Mouse (Mus musculus) MEL (cell line): ENCODE data around the gene H60c. TPM values are rescaled to one million over a fixed set of nuclear protein-coding genes. Genes with fewer than 3 reads are reported as not detected.
A peak's percentile ranks its signal among the peaks of the same experiment; 100 is the strongest.
"Not testable (repeated sequence)": the region's sequence is repeated elsewhere in the genome, so short reads cannot be mapped to it uniquely, and the experiment has no call there.

Experiments
- DNase-seq: peaks from one replicate; pipeline ENCODE4 v3.0.0; 2011; ENCODE audit warnings: low read depth, low spot score
- H3K27ac ChIP-seq: 2 replicates; pipeline ENCODE4 v1.5.1; 2012; ENCODE audit warnings: low read depth, mild to moderate bottlenecking, control low read depth, low read length, moderate library complexity; ENCODE audit not compliant: control insufficient read depth
- H3K27me3 ChIP-seq, 2 experiments: fragments of 150-350 bp in 1 of 2; sonication (generic) in 1 of 2; 2 replicates each; pipeline ENCODE4 v1.6.1; 2012; ENCODE audit warnings: low read length in 2 of 2, mild to moderate bottlenecking in 2 of 2, improper control_type of control experiment in 1 of 2, moderate library complexity in 1 of 2; ENCODE audit not compliant: insufficient read depth in 2 of 2, control insufficient read depth in 1 of 2
- H3K36me3 ChIP-seq, 2 experiments: 2 replicates each; pipeline ENCODE4 v1.6.1; 2012 to 2014; ENCODE audit warnings: low read length in 2 of 2, improper control_type of control experiment in 1 of 2, inconsistent platforms in 1 of 2, mild to moderate bottlenecking in 1 of 2; ENCODE audit not compliant: insufficient read depth in 2 of 2, control insufficient read depth in 1 of 2
- H3K4me1 ChIP-seq, 2 experiments: fragments of 150-350 bp in 1 of 2; sonication (generic) in 1 of 2; 2 replicates each; pipeline ENCODE4 v1.6.1; 2012; ENCODE audit warnings: low read length in 2 of 2, improper control_type of control experiment in 1 of 2, mild to moderate bottlenecking in 1 of 2; ENCODE audit not compliant: insufficient read depth in 2 of 2, control insufficient read depth in 1 of 2
- H3K4me3 ChIP-seq, 2 experiments: fragments of 150-350 bp in 1 of 2; sonication (generic) in 1 of 2; 2 replicates each; pipeline ENCODE4 v1.5.1; 2012; ENCODE audit warnings: low read depth in 2 of 2, low read length in 2 of 2, mild to moderate bottlenecking in 2 of 2, moderate library complexity in 2 of 2, control low read depth in 1 of 2, improper control_type of control experiment in 1 of 2; ENCODE audit not compliant: control insufficient read depth in 1 of 2, insufficient read depth in 1 of 2
- H3K79me2 ChIP-seq: 2 replicates; pipeline ENCODE4 v1.6.1; 2012; ENCODE audit warnings: mild to moderate bottlenecking, low read length, moderate library complexity; ENCODE audit not compliant: control insufficient read depth, poor library complexity, insufficient read depth
- H3K9ac ChIP-seq: 2 replicates; pipeline ENCODE4 v1.6.1; 2012; ENCODE audit warnings: low read depth, mild to moderate bottlenecking, control low read depth, low read length, moderate library complexity; ENCODE audit not compliant: control insufficient read depth, poor library complexity, severe bottlenecking
- H3K9me3 ChIP-seq: fragments of 150-350 bp; sonication (generic); replicated peaks from 2 replicates; pipeline ENCODE4 v1.6.1; 2012; ENCODE audit warnings: mild to moderate bottlenecking, low read length, improper control_type of control experiment, moderate library complexity; ENCODE audit not compliant: insufficient read depth
- CTCF ChIP-seq, 3 experiments: IDR thresholded peaks in 2 of 3; conservative IDR thresholded peaks in 1 of 3; 2 replicates each; pipeline ENCODE4 v1.5.1; 2011 to 2012; ENCODE audit warnings: low read length in 3 of 3, low read depth in 2 of 3, mild to moderate bottlenecking in 2 of 3, improper control_type of control experiment in 1 of 3, inconsistent platforms in 1 of 3, mixed read lengths in 1 of 3, moderate library complexity in 1 of 3; ENCODE audit not compliant: control insufficient read depth in 1 of 3, insufficient read depth in 1 of 3, poor library complexity in 1 of 3, severe bottlenecking in 1 of 3
- ETS1 ChIP-seq: IDR thresholded peaks from 2 replicates; pipeline ENCODE4 v1.6.1; 2012; ENCODE audit warnings: low read depth, mild to moderate bottlenecking, inconsistent platforms, low read length, improper control_type of control experiment, moderate library complexity
- GATA1 ChIP-seq: IDR thresholded peaks from 2 replicates; pipeline ENCODE4 v1.6.1; 2011; ENCODE audit warnings: low read depth, low read length, improper control_type of control experiment
- HCFC1 ChIP-seq: IDR thresholded peaks from 2 replicates; pipeline ENCODE4 v1.6.1; 2012; ENCODE audit warnings: low read depth, mild to moderate bottlenecking, inconsistent platforms, low read length, improper control_type of control experiment, moderate library complexity
- JUND ChIP-seq: IDR thresholded peaks from 2 replicates; pipeline ENCODE4 v1.6.1; 2011; ENCODE audit warnings: low read depth, mild to moderate bottlenecking, improper control_type of control experiment, low read length
- KAT2A ChIP-seq: conservative IDR thresholded peaks from 2 replicates; pipeline ENCODE4 v1.6.1; 2012; ENCODE audit warnings: low read depth, low read length, improper control_type of control experiment, inconsistent platforms
- MAX ChIP-seq: IDR thresholded peaks from 2 replicates; pipeline ENCODE4 v1.6.1; 2011; ENCODE audit warnings: low read length, improper control_type of control experiment
- MAZ ChIP-seq: IDR thresholded peaks from 2 replicates; pipeline ENCODE4 v1.6.1; 2012; ENCODE audit warnings: low read depth, mild to moderate bottlenecking, inconsistent platforms, low read length, improper control_type of control experiment
- MEF2A ChIP-seq: IDR thresholded peaks from 2 replicates; pipeline ENCODE4 v1.6.1; 2014; ENCODE audit warnings: low read depth, mild to moderate bottlenecking, inconsistent platforms, low read length, improper control_type of control experiment; ENCODE audit not compliant: poor library complexity, insufficient replicate concordance, severe bottlenecking; ENCODE audit errors: extremely low read depth
- NELFE ChIP-seq: IDR thresholded peaks from 2 replicates; pipeline ENCODE4 v1.6.1; 2011; ENCODE audit warnings: low read depth, low read length, improper control_type of control experiment
- POLR2A ChIP-seq, 2 experiments: IDR thresholded peaks; 2 replicates each; pipeline ENCODE4 v1.6.1; 2011 to 2012; ENCODE audit warnings: low read length in 2 of 2, mild to moderate bottlenecking in 2 of 2, control low read depth in 1 of 2, improper control_type of control experiment in 1 of 2, low read depth in 1 of 2, moderate library complexity in 1 of 2; ENCODE audit not compliant: control insufficient read depth in 1 of 2, insufficient read depth in 1 of 2, poor library complexity in 1 of 2
- POLR2AphosphoS5 ChIP-seq: IDR thresholded peaks from 2 replicates; pipeline ENCODE4 v1.6.1; 2012; ENCODE audit warnings: low read depth, borderline replicate concordance, mild to moderate bottlenecking, inconsistent platforms, low read length, moderate library complexity, mixed read lengths
- RAD21 ChIP-seq: IDR thresholded peaks from 2 replicates; pipeline ENCODE4 v1.6.1; 2011; ENCODE audit warnings: mild to moderate bottlenecking, low read depth, low read length, improper control_type of control experiment
- SMC3 ChIP-seq: IDR thresholded peaks from 2 replicates; pipeline ENCODE4 v1.6.1; 2011; ENCODE audit warnings: low read depth, low read length, improper control_type of control experiment
- TAL1 ChIP-seq: IDR thresholded peaks from 2 replicates; pipeline ENCODE4 v1.6.1; 2012; ENCODE audit warnings: mild to moderate bottlenecking, inconsistent platforms, low read length, moderate library complexity, mixed read lengths
- TBP ChIP-seq: IDR thresholded peaks from 2 replicates; pipeline ENCODE4 v1.8.0; 2011; ENCODE audit warnings: low read depth, low read length, improper control_type of control experiment
- UBTF ChIP-seq: IDR thresholded peaks from 2 replicates; pipeline ENCODE4 v1.6.1; 2012; ENCODE audit warnings: low read depth, mild to moderate bottlenecking, inconsistent platforms, low read length, improper control_type of control experiment, moderate library complexity, borderline replicate concordance; ENCODE audit not compliant: insufficient read depth
- USF1 ChIP-seq: IDR thresholded peaks from 2 replicates; pipeline ENCODE4 v1.6.1; 2014; ENCODE audit warnings: low read depth, mild to moderate bottlenecking, inconsistent platforms, low read length, improper control_type of control experiment, moderate library complexity
- ZMIZ1 ChIP-seq: IDR thresholded peaks from 2 replicates; pipeline ENCODE4 v1.6.1; 2012; ENCODE audit warnings: low read depth, mild to moderate bottlenecking, inconsistent platforms, low read length, improper control_type of control experiment, moderate library complexity
- ZNF384 ChIP-seq: IDR thresholded peaks from 2 replicates; pipeline ENCODE4 v1.6.1; 2012; ENCODE audit warnings: low read depth, mild to moderate bottlenecking, inconsistent platforms, low read length, improper control_type of control experiment
- polyA plus RNA-seq, 2 experiments: library from polyadenylated mRNA; stranded (reverse) in 1 of 2; unstranded in 1 of 2; fragments of >175 nt in 1 of 2; fragments of >200 nt in 1 of 2; gene quantifications; 2 replicates each; pipeline versions ENCODE4 v1.2.1 to v1.2.4; 2012; ENCODE audit warnings: low replicate concordance in 2 of 2, low read depth in 1 of 2; ENCODE audit not compliant: insufficient read length in 2 of 2, insufficient read depth in 1 of 2, missing spikeins in 1 of 2
- total RNA-seq: library from RNA; depleted of rRNA; stranded (reverse); fragments of 300-350 nt; gene quantifications from 2 replicates; pipeline ENCODE4 v1.2.3, GENCODE M21; 2012

H60c gene
- total and polyA plus RNA-seq, 3 experiments, result not detected

GRCm38 (mm10) chr10:3257391-3257790 is 10.2 kb downstream of the H60c start:
- Histone ChIP-seq H3K4me1 (no peaks in the 10 kb centered on the region), H3K27ac (no peak overlapping the region), H3K9ac (no peak overlapping the region), H3K79me2 (no peaks in the 10 kb centered on the region), H3K27me3 (no peaks in the 10 kb centered on the region), H3K9me3 (no peaks in the 10 kb centered on the region), H3K36me3 (no peaks in the 10 kb centered on the region), H3K4me3 (no peak overlapping the region)
- no peak for DNase-seq
- no peak for TF ChIP-seq MAX
- TF ChIP-seq ZNF384, result no peak
- no peak for TF ChIP-seq MEF2A
- TF ChIP-seq USF1, result no peak
- TF ChIP-seq UBTF, result no peak
- TF ChIP-seq KAT2A, result no peak
- no peak for TF ChIP-seq TBP
- TF ChIP-seq TAL1, result no peak
- no peak for TF ChIP-seq MAZ
- no peak for TF ChIP-seq SMC3
- TF ChIP-seq GATA1, result no peak
- TF ChIP-seq JUND, result no peak
- TF ChIP-seq HCFC1, result no peak
- no peak for TF ChIP-seq POLR2A (IDR thresholded peaks at IDR 0.05; ENCODE audit: control insufficient read depth in 1 of 2, insufficient read depth in 1 of 2, low read depth in 1 of 2, low read length in 2 of 2, poor library complexity in 1 of 2)
- TF ChIP-seq ZMIZ1, result no peak
- no peak for TF ChIP-seq CTCF (IDR thresholded peaks at IDR 0.05 in 2 of 3, conservative IDR thresholded peaks at IDR 0.05 in 1 of 3; ENCODE audit: control insufficient read depth in 1 of 3, insufficient read depth in 1 of 3, low read depth in 2 of 3, low read length in 3 of 3, poor library complexity in 1 of 3, severe bottlenecking in 1 of 3)
- TF ChIP-seq RAD21, result no peak
- no peak for TF ChIP-seq ETS1
- TF ChIP-seq POLR2AphosphoS5, result no peak
- no peak for TF ChIP-seq NELFE

GRCm38 (mm10) chr10:3238436-3238835 is 29.1 kb downstream of the H60c start:
- not testable (repeated sequence) for H3K4me3 ChIP-seq, H3K9ac ChIP-seq, H3K27ac ChIP-seq, H3K36me3 ChIP-seq, H3K79me2 ChIP-seq, H3K27me3 ChIP-seq, H3K9me3 ChIP-seq, H3K4me1 ChIP-seq
- DNase-seq, result peak; percentile 20
